Mouse (Mus musculus) layer of hippocampus, adult 9-11 months (tissue): ENCODE data around the gene Gm17577.
"Not testable (repeated sequence)": the region's sequence is repeated elsewhere in the genome, so short reads cannot be mapped to it uniquely, and the experiment has no call there.

Experiments used
- DNase-seq: peaks from one replicate; pipeline ENCODE4 v3.0.0; 2022

Gm17577 gene

DNA sequence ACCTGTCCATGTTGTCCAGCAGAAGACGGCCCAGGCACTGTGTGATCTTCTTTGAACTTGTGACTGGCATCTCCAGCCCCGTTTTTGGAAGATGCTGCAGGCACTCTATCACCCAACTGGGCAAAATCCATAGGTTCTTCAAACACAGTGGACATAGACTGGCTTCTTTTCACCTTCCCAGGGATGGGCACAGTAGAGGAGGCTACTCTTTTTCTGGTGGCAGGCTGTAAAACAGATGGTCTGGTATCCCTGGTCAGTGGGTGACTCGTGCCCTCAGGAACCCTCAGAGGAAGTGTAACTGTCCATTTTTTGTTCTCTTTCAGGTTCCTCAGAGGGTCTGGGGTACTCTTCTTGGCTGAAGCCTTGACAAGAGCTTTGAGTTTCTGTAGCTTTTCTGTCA is at the start of gene Gm17577:
Gene Gm17577, minus strand, starts transcription at position 101 of the 400 bp plus-strand sequence.
- DNase-seq, result not testable (repeated sequence)

DNA sequence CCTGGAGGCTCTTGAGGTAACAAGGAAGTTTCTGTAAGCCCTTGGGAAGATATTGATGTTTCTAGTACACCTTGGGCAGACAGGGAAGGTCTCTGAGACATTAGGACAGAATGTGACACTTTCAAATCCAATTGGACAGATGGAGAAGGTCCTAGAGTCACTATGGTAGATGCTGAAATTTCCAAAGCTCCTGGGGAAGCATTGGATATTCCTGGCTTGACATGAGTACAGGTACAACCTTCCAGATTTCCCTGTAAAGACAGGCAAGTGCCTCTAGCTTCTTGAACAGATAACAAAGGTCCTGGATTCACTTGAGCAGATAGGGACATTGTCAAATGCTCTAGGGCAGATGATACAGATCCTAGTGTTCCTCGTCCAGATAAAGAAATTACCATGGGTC is 24.3 kb downstream of the Gm17577 start, which contains the start of gene Srsx:
Gene Srsx, minus strand, starts transcription at position 101 of the 400 bp plus-strand sequence.
- DNase-seq, result not testable (repeated sequence)
